Mouse (Mus musculus): ENCODE measurements around the gene Inpp5a.

- TF ChIP-seq MAFK (IDR thresholded peaks at IDR 0.05; ENCODE audit: insufficient read depth, low read depth, low read length) (no peak), ZNF384 (IDR thresholded peaks at IDR 0.05; ENCODE audit: low read depth, low read length) (no peak)
Measured at GRCm38 (mm10) chr7:139570788-139571187, 181.9 kb downstream of the Inpp5a start.

Measured in ES-E14 (cell line).